Mouse (Mus musculus) heart, adult 2 months (tissue): ENCODE measurements around the gene Gm6592.

Experiments used
- CTCF ChIP-seq: fragments of 200-600 bp; IDR thresholded peaks from 2 replicates; pipeline ENCODE4 v1.8.1; 2022; ENCODE audit warnings: antibody characterized with exemption, mild to moderate bottlenecking, moderate library complexity
- EP300 ChIP-seq: fragments of 200-500 bp; IDR thresholded peaks from 2 replicates; pipeline ENCODE4 v1.6.1; 2011; ENCODE audit warnings: low read depth, low read length, control low read depth; ENCODE audit not compliant: insufficient read depth
- POLR2A ChIP-seq: fragments of 200-500 bp; IDR thresholded peaks from 2 replicates; pipeline ENCODE4 v1.6.1; 2011; ENCODE audit warnings: mild to moderate bottlenecking, low read depth, low read length, control low read depth; ENCODE audit not compliant: insufficient read depth

DNA sequence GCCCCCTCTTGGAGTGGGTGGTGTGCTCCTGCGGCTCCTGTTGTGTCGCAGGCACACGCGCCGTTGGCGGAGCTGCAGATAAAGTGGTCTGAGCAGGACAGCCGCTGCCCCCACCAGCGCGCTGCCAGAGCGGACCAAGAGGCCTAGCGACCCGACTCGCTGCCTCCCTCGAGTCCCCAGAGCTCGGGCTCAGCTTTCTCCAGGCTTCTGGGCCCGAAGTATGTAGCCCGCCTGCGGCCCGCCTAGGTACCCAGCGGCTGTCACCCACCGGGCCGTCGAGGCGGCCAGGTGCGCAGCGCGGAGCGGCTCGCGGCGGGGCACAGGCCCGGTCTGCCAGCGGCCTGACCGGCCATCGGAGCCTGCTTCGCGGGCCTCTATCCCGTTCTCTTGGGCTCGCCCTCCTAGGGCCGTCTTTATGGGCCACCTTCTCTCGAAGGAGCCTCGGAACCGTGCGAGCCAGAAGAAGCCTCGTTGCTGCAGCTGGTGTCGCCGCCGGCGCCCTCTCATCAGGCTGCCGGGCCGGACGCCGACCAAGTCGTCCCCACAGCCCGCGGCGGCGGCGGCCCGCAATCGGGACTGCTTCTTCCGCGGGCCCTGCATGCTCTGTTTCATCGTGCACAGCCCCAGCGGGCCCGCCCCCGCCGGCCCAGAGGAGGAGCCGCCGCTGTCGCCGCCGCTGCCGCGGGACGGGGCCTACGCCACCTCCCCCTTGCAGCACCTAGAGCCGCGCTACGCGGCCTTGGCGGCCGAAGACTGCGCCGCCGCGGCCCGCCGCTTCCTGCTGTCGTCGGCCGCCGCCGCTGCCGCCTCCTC is 48.8 kb downstream of the Gm6592 start, which contains the start of gene B630019K06Rik:
- TF ChIP-seq CTCF (no peak), POLR2A (no peak), EP300 (no peak)
